Mouse (Mus musculus) E14TG2a.4 (cell line): ENCODE measurements around the gene Umad1.

Experiments
- CTCF ChIP-seq: conservative IDR thresholded peaks from 2 replicates; pipeline ENCODE4 v1.5.1; 2014; ENCODE audit warnings: low read length
- POU5F1 ChIP-seq: IDR thresholded peaks from 2 replicates; pipeline ENCODE4 v1.6.1; 2014; ENCODE audit warnings: low read length, borderline replicate concordance

DNA sequence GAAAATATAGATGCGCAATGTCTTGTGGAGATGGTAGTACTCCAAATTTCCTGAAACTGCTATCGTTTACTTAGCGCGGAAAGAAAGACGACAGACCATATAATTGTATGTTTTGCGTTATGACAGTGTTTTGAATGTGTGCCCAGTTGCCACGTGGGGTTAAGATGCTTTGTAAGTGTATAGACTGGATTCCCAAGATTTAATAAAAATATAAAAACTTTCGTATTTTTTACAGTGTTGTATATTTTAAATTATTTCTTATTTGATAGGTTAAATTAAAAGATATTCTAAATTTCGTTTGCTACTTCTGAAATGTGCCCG lies 49.3 kb upstream of the Umad1 start:
- TF ChIP-seq CTCF (no peak), POU5F1 (no peak)
